Mouse (Mus musculus) spleen, embryonic (tissue): ENCODE measurements around the gene Tppp3.

Source experiments
- CTCF ChIA-PET: fragments of 350-600 bp; sonication (Branson Sonifier 250); formaldehyde crosslinking; loops from one replicate; lab custom pipeline; 2022; lab: Charles Lee

Tppp3 gene

DNA sequence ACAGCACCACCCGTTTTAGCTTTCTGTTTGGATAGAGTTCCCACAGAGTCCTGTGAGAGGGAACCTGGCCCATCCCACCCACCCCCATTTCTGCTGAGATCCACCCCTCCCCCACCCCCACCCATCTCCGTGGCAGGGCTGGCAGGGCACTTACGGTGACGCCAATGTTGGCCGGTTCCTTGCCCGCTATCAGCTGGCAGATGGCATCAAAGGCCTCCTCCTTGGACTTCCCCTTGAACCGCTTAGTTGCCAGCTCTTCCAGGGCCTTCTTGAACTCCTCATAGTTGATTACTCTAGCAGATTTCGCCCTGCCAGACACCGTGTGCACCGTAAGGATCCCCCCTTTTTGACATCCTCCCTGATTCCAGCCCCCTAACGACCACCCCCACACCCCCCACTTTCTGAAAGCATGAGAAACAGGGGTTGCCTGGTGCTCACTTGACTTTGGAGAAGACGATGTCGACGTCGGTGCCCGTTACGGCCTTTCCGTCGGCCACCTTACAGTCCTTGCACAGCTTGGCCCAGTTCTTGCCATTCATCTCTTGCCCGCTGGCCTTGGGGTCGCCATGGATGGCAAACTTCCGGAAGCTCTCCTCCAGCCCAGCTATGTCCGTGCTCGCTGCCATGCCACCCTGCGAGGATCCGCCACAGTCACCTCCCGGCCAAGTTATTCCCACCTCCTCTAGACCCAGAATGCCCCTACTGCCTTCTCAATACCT is 3.2 kb downstream of the Tppp3 start:
- CTCF ChIA-PET, result no interaction called here

DNA sequence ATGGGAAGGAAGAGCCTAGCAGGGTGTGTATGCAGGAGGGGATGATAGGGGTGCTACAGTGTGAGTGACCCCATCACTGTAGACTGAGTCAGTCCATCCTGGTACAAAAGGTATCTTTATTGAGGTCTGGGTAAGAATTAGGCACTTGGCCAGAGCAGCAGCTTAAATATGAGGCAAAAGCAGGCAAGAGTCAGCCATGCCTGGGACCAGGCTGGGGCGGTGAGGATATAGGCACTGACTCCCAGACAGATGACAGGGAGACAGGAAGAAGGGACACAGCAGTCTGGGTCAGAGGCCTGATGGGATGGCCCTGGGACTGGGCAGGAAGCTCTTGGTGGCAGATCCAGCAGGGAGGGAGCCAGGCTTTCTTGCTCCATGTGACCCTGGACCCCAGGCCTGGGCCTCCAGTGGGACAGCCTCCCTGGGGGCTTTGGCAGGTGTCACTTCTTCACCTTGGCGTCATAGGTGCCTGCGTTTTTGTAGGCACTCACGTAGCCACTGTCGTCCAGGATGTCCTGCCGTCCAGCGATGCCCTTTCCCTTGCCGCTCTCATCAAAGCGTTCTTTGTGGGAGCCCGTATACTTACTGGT is 3.8 kb downstream of the Tppp3 start:
- CTCF ChIA-PET, result no interaction called here

DNA sequence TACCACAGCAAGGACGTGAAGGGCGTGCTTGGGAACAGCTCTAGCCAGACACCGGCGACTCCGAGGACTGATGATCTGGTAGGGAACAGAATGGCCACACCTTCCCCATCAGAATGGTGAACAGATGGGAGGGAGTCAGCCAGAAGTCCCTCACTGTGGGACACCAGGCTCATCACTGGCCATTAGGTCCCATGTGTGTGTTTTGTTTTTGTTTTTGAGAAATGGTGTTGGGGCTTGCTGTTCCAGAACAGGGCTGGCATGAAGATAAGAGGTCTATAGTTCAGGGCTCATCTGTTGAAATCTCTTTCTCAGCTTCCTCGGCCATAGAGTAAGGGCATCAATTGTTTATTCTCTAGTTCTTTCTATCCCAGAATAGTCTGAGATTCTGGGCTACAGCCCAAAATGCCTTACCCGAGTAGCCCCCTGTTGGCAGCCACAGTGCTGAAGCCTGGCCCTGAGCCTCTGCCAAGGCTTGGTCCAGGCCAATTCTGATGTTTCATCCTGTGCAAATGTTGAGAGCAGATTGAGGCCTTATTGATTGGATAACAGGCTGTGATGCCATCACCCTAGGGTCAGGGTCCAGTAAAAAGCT is 4.5 kb downstream of the Tppp3 start:
- CTCF ChIA-PET, result no interaction called here

DNA sequence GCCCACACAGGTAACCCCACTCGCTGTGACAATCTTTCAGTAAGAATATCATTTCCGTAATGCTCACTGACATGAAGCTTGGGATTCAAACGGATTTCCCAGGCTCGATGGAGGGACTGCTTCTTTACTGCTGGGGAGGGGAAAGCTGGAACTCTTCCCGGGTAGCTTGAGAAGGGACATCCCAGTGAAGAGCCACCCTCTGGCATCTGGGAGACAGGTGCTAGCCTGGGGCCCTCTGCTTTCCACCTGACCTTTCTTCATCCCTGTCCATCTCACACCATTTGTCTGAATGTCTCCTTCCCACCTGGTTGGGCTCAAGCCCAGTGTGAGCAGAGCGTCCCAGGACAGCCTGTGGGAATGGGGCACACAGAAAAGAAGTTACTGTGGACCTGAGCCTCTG is 5.1 kb downstream of the Tppp3 start:
- CTCF ChIA-PET, result no interaction called here

DNA sequence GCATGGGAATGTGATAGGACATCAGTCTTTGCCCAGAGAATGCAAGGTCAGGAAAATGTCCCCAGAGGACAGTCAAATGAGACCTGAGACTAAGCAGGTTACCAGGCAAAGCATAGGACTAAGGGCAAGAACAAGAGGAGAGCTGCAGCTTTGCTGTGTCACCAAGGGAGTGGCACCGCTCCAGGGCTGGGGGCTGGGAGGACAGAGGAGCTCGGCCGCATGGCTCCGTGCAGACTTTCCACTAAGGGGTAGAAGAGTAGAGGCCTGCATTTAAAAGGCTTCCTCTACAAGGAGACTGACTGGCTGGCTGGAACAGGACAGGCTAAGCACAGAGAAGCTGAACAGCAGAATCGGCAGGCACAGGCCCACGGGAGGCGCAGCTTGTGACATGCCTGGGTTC is 6.7 kb downstream of the Tppp3 start:
- CTCF ChIA-PET, result no interaction called here

DNA sequence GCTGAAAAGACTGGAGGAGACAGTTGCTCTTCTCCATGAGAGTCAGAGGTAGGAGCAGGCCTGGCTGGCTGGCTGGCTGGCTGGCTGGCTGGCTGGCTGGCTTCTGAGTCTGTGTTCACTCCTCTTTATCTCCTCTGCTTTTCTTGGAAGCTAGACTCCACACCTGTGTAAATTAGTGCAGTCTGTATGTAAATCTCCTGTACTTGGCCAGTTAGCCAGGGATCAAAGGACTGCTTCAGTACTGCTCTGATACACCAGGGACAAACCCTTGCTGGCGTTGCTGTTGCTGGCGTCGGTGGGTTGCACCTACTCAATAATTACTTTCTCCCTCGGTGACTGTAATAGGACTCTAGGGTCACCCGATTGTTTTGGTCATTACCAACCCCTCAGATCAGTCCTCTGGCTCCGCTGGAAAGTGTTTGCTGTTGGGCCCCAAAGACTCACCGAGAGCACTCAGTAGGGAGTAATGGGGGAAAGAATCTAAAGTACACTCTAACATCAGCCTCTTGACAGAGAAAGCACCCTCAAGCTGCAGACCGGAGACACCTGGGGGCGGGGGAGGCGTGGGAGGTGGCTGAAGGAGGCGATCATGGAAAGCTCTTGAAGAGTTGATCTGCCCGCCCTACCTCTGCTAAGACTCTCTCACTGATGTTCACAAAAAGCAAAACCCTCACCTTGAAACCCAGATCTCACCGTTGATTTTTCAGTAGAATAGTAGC is 10.1 kb downstream of the Tppp3 start:
- CTCF ChIA-PET, result no interaction called here

DNA sequence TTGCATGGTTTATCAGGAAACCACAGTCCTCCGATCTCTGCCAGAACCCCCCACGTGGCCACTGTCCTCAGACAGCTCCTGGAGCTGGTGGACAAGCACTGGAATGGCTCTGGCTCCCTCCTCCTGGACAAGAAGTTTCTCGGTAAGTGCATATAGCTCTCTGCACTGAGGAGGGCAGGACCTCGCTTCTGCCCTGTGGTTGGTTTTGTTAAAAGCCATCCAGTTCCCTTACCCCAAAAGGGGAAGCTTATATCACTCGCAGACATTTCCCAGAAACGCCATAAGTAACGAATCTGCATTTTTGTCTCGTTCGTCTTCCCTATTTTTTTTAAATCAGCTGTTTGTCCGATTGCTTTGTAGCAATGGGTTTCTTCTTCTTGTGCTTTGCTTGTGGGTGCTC is 16.1 kb downstream of the Tppp3 start:
- CTCF ChIA-PET, result no interaction called here

DNA sequence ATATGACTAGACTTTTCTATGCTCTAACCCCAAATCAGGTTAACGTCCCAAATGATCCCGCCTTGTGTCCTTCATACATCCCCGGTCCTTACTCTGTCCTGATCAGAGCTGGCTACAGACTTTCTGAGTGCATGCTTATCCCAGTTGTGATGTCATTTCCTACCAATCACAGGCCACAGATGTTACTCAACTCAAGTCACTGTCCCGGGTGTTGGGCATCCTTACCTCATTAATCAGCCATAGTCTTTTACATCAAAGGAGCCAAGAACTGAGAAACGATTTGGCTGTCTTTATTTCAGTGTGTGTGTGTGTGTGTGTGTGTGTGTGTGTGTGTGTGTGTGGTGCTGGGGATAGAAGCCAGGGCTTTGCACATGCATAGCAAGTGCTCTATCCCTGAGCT is 17.2 kb downstream of the Tppp3 start:
- CTCF ChIA-PET, result no interaction called here

DNA sequence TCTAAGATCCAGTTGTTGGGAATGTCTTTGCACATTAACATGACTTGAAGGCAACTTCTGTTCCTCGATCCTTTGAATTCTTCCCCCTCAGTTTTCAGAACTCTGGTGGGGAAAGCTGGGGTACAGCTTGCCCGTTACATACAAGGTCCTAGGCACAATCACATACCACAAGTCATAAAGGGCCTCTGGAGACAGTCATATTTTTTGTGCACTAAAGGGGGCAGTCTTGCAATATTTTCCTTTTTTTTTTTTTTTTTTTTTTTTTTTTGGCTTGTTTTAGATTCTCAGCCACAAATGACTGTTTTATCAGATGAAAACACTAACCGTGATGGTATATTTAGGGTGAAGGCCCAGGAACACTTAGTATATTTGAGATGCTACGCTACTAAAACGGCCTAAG is 18.0 kb downstream of the Tppp3 start:
- CTCF ChIA-PET, result no interaction called here

DNA sequence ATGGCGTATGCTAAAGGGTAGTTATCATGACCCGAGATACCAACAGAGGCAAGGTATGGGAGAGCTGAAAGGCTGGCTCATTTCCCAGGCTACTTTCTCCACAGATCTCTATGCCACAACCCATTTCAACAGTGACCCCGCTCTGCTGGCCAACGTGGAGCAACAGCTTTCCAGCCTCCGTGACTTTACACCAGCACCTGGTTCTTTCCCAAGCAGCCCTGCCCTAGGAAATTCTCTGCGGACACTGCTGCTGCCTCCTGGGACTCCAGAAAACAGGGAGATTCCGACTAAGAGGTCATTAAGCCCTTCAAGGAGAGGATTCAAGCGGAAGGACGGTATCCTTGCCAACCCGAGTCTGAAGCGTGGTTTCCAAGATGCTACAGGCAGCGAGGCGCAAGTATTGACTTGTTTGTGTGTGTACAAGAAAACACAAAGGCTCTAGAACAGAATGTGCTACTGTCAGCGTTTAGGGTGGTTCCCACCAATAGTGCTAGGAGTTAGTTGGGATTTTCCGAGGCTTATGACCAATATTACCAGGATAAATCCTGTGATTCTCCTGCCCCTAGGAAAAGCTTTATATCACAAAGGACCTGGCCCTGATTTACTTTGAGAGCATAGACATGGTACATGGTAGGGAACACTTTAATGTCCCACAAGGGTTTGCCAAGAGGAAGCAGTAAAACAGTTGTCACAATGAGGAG is 19.3 kb downstream of the Tppp3 start:
- CTCF ChIA-PET, result no interaction called here

DNA sequence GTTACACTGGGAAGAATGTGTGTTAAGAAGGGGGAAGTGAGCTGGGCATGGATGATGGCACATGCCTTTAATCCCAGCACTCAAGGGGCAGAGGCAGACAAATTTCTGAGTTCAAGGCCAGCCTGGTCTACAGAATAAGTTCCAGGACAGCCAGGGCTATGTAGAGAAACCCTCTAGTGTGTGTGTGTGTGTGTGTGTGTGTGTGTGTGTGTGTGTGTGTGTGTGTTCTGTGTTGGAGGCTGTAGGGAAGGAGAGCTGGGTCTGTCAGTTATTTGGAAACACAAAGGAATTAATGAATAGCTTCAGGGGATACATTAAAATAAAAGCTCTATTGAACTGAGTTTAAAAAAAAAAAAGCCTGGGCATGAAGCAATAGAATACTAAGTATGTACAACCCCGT is 20.3 kb downstream of the Tppp3 start:
- CTCF ChIA-PET, result no interaction called here

DNA sequence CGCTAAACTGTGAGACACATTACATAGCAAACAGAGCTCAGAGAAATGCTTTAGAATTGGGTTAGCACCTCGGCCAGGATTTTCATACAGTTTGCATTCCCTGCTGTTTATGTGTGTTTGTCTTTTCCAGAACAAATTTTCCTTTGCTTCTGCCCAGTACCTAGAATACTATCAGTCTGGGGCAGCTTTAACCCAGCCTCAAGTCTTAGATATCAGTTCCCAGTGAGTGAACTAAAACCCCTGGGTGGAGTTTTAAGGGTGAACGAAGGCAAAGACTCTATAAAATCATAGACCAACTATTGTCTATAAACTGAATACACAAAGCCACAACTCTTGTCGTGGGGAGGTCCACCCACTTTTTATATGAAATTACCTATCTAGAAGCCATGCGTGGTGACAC is 22.7 kb downstream of the Tppp3 start:
- CTCF ChIA-PET, result interaction anchor here (0.6 kb wide), 1 partner anchor 1893 kb away, joined by 3 read pairs; no protein-coding TSS in a partner anchor

DNA sequence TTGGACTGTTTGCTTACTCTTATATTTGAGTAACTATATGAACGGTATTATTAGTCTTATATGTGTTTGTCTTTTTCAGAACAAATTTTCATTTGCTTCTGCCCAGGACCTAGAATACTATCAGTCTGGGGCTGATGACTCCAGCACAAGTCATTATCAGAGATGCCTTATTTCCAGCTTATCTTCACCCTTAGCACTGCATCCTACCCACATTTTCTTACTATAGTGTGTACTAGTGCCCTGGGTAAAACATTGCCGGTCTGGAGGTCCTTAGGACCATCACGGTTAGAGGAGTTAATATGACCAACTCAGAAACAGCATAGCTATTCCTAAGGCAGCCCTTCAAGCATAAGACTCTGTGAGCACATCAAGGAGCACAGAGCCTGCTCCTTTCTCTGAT is 23.1 kb downstream of the Tppp3 start:
- CTCF ChIA-PET, result interaction anchor here (0.6 kb wide), 2 partner anchors 24 to 1893 kb away, joined by 3 read pairs; no protein-coding TSS in a partner anchor

DNA sequence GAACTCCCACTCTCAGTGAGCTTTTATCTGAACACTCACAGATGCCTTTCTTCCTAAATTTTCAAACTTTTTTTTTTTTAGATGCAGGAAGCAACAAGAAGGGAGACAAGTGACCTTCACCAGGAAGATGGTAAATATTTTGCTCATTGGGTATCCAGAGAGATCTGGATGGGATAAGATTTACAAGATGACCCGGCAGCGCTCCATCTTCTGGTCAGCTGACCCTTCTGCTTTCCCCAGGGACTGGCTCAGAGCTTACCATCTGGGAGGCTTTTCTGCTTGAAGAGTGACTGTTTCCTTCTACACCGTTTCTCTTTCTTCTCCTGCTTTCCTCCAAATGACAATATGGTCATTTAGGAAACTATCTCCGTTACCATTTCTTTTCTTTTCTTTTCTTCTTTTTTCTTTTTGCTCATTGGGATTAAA is 25.2 kb downstream of the Tppp3 start:
- CTCF ChIA-PET, result no interaction called here

DNA sequence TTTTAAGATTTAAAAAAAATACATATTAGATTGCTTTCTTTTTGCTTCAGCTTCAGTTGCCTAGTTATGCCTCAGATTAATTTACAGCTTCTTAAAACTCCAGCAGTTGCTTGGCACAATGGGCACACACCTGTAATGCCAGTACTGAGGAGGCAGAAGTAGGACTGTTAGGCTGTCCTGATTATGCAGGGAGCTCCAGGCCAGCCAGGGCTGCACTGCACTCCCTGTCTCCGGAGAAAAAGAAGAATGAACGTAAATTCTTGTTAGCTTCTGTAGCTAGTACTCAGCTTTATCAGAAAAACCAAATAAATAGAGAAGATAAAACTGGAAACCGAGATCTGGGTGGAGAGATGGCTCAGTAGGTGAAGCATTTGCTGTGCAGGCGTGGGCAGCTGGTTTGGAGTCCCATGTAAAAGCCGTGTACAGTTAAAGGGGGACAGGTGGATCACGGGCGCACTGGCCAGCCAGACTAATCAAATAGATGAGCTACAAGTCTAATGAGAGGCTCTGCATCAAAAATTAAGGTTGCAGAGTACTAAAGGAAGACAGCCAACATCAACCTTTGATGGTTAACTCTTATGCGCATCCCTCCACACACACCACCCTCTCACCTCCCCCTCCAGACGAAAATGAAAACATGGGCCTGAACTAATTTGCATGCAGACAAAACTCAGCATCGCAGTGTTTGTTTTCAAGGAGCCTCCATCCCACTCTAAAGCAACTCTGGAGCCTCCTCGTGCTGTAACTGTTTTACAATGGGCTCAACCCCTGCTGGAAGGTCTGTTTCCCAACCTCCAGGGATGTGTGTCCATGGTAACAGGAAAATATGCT is 25.8 kb downstream of the Tppp3 start:
- CTCF ChIA-PET, result no interaction called here

DNA sequence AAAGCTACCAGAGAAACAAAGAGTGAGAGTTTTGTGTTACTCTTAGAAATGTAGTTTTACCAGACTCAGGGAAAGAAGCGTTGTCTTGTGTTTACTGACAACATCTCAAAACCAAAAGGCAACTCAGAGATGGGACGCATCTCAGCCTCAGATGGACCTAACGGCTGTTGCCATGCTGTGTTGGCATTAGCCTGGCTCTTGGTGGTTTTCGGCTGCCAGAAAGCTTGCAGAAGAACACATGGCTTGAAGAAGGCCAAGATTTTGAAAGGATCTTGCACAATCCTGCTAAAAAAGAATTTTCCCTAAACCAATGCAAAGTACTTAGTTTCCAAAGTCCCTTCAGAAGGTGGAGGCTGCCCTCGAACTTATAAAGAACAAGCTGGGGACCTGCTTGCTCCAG is 28.7 kb downstream of the Tppp3 start:
- CTCF ChIA-PET, result no interaction called here

DNA sequence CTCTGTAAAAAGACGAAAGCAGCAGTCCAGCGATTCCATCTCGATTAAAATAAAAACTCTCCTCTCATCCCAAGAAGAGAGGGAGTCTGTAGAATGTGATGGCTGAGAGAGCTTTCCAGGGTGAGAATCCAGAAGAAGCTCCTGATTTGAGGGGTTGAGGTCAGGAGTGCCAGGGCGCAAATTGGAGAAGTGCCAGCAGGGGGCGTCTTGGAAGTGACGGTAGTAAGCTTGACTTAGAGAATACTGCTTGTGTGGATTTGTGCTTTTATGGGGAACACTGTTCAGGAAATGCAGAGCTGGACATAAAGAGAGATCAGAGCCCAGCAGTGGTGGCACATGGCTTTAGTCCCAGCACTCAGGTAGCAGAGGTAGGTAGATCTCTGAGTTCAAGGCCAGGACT is 29.9 kb downstream of the Tppp3 start:
- CTCF ChIA-PET, result no interaction called here

DNA sequence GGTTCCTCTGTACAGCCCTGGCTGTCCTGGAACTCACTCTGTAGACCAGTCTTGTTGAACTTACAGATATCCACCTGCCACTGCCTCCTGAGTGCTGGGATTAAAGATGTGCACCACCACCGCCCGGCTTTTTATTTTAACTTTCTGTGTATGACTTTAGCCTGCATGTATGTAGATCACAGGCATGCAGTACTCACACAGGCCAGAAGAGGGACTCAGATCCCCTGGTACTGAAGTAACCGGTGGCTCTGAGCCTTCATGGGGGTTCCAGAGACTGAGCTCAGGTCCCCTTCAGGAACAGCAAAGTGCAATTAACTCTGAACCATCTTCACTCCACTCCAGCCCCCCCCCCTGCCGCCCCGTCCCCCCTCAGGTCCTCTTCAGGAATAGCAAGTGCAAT is 32.5 kb downstream of the Tppp3 start:
- CTCF ChIA-PET, result no interaction called here

DNA sequence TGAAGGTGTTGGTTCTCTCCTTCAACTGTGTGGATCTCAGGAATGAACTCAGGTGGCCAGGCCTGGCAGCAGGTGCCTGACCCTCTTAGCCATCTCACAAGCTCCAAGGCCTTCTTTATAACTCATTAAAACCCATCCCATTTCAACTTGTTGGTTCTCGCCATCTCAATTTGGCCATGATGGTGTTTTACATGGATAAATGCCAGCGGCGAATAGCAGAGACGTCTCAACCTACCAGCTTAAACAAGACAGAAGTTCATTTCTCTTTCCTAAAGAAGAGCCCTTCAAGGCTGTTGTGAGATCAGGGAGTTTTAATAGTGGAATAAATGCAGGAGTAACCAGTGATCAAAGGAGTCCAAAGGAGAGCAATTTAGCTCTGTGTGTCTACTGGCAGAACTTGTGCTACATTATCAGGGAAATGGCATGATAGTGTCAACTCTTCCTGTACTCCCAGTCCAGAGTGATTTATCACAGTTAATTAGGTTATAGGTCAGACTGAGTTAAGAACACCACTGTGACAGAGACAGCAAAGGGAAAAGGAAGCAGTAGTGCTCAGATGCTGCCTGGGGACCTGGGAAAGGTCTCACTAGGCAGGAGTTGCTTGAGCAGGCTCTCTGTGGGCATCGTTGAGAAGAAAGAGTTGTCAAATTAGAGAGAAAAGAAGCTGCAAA is 34.1 kb downstream of the Tppp3 start:
- CTCF ChIA-PET, result no interaction called here

DNA sequence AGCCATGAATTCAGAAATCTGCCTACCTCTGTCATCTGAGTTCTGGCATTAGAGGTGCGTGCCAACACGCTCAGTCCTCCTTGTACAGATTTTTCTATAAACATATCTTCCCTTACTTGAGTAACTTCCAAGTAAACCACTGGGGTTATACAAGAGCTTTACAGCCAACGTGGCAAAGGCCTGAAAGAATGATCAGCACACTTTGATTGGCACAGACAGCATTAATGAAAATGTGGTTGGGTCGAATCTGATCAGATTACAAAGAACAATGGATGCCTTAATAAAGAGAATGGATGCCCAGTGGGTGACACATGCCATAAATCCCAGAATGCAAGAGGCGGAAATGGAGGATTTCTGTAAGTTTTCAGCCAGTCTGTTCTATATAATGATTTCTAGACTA is 35.1 kb downstream of the Tppp3 start:
- CTCF ChIA-PET, result no interaction called here

DNA sequence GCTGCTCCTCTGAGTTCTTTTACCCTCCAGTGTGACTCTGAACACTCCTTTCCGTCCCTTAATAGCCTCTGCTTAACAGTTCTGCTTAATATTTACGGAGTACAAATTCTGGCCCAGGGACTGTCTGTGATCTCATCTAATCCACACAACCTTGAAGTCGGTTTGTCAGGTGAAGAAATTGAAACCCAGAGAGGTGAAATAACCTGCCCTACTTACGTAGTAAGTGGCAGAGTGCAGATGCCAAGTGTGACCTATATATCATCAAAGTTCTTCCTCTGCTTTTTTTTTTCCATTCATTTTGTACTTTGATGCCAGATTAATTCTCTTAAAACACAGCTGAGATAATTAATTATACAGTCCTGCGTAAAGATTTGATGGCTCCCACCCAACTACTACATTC is 37.2 kb downstream of the Tppp3 start:
- CTCF ChIA-PET, result no interaction called here
